Mouse (Mus musculus) central nervous system, embryonic 14 days (tissue): ENCODE results near the gene Kcne1l. TPM values are rescaled to one million over a fixed set of nuclear protein-coding genes. Genes with fewer than 3 reads are reported as not detected.

Experiments used
- polyA plus RNA-seq: library from polyadenylated mRNA; depleted of rRNA; stranded (reverse); fragments of >200 nt; gene quantifications from 2 replicates; pipeline ENCODE4 v1.2.3, GENCODE M21; 2012; rRNA removed

Kcne1l gene
- 25.6 and 29.1 TPM in 2 replicates for polyA plus RNA-seq

DNA sequence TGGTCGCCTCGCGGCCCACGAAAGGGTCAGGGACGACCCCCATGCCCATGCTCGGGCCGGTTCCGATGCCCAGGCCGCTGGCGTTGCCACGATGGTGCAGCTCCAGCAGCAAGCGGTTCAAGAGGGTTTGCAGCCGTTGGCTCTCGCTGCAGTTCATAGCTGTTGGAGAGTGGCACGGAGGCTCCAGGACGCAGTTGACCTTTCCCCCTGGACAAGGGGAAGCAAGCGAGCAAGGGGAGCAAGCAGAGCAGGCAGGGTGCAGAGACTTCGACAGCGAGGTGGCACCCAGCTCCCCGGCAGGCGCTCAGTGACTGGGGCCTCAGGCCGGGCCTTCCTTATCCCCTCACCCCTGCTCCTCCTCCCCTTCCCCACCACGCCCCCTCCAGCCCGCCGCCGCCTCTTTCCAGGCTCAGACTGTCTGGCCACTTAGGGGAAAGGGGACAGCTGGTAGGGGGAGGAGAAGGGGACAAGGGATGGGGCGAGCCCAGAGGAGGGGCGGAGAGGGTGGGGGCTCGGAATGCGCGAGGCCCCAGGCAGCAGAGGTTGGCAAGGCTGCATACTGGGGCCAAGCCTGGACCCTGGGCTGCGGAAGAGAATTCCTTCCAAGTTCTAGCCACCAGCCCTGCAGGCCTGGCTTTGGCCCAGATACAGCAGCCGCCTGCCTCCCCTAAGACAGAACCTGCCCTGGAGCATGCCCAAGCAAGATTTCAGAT lies at the start of gene Kcne1l:
Gene Kcne1l (minus strand): TSS at position 426 of the 713 bp plus-strand sequence.

Other genes with a start within 250 kb of the Kcne1l start
- 0.09 and 0.13 TPM in 2 replicates for gene Gucy2f, start 109.4 kb downstream of the Kcne1l start, polyA plus RNA-seq
- 6.9 and 8.4 TPM in 2 replicates for gene Nxt2, start 79.5 kb downstream of the Kcne1l start, polyA plus RNA-seq
- 7.3 and 7.6 TPM in 2 replicates for gene Acsl4, start 84.2 kb upstream of the Kcne1l start, polyA plus RNA-seq